Mouse (Mus musculus): ENCODE measurements around the gene Cklf.
"Not testable (repeated sequence)": the region's sequence is repeated elsewhere in the genome, so short reads cannot be mapped to it uniquely, and the experiment has no call there.

GRCm38 (mm10) chr8:104293081-104293480 is 42.4 kb downstream of the Cklf start, which contains the start of gene Cmtm2a:
- TF ChIP-seq CTCF (IDR thresholded peaks at IDR 0.05; ENCODE audit: borderline replicate concordance, insufficient read depth, low read length); POLR2A (IDR thresholded peaks at IDR 0.05; ENCODE audit: low read depth, low read length): not testable (repeated sequence)

Measured in embryonic fibroblast, embryonic 13.5 days (primary cell).